Mouse (Mus musculus) midbrain, embryonic 11.5 days (tissue): Measurements from ENCODE around the gene Vmn1r233. TPM values are rescaled to one million over a fixed set of nuclear protein-coding genes. Genes with fewer than 3 reads are reported as not detected.

Source experiments
- ATAC-seq: fragments of 200-750 bp; cut with Nextera tagmentation; 2 replicates; pipeline ENCODE4 v1.8.0; 2017; ENCODE audit warnings: moderate TSS enrichment, moderate library complexity; ENCODE audit not compliant: low FRiP score
- DNase-seq: peaks from one replicate; pipeline ENCODE4 v3.0.0; 2015; ENCODE audit warnings: low spot score; ENCODE audit errors: missing footprints
- H3K27ac ChIP-seq: fragments of 300-500 bp; sonication (generic); 2 replicates; pipeline ENCODE4 v1.5.1; 2014; ENCODE audit warnings: low read depth, low read length
- H3K27me3 ChIP-seq: fragments of 300-500 bp; sonication (generic); 2 replicates; pipeline ENCODE4 v1.6.1; 2014; ENCODE audit warnings: mild to moderate bottlenecking, low read length, moderate library complexity, mixed read lengths; ENCODE audit not compliant: control insufficient read depth, insufficient read depth
- H3K36me3 ChIP-seq: fragments of 300-500 bp; sonication (generic); 2 replicates; pipeline ENCODE4 v1.6.1; 2014; ENCODE audit warnings: mild to moderate bottlenecking, low read length, moderate library complexity, mixed read lengths; ENCODE audit not compliant: control insufficient read depth, insufficient read depth
- H3K4me1 ChIP-seq: fragments of 300-500 bp; sonication (generic); 2 replicates; pipeline ENCODE4 v1.6.1; 2014; ENCODE audit warnings: low read length; ENCODE audit not compliant: control insufficient read depth, insufficient read depth
- H3K4me2 ChIP-seq: fragments of 300-500 bp; sonication (generic); 2 replicates; pipeline ENCODE4 v1.6.1; 2014; ENCODE audit warnings: mild to moderate bottlenecking, moderate library complexity
- H3K4me3 ChIP-seq: fragments of 300-500 bp; sonication (generic); 2 replicates; pipeline ENCODE4 v1.5.1; 2014; ENCODE audit warnings: low read depth, low read length
- H3K9ac ChIP-seq: fragments of 300-500 bp; sonication (generic); 2 replicates; pipeline ENCODE4 v1.6.1; 2014; ENCODE audit warnings: low read length
- H3K9me3 ChIP-seq: fragments of 300-500 bp; sonication (generic); 2 replicates; pipeline ENCODE4 v1.6.1; 2016; ENCODE audit warnings: low read length; ENCODE audit not compliant: control insufficient read depth
- WGBS: fragments of 180-500 bp; shearing (Covaris S2); extraction: QIAGEN DNeasy Blood & Tissue Kit; methylation state at CpG from one replicate; pipeline ENCODE4 v1.1.7; 2014; 5-methylcytosine and 5-hydroxymethylcytosine counted together
- polyA plus RNA-seq: library from polyadenylated mRNA; unstranded; fragments of >200 nt; fragmentation: Nextera tagmentation; extraction: Ambion mirVana; gene quantifications from 2 replicates; pipeline ENCODE4 v1.2.1, GENCODE M21; 2014

The Vmn1r233 gene
- polyA plus RNA-seq, result not detected in 2 replicates

GRCm38 (mm10) chr17:20996364-20996763 lies at the start of gene Vmn1r233:
Vmn1r233 (minus strand) TSS chr17:20996464.
- ATAC-seq, result no peak

GRCm38 (mm10) chr17:21018410-21019080 lies 22.3 kb upstream of the Vmn1r233 start:
- H3K9me3 ChIP-seq, result no peaks in the 10 kb centered on the region
- H3K9ac ChIP-seq, result no peak overlapping the region
- DNase-seq (no peak), ATAC-seq (no peak)
- peaks cover 21% of the 10 kb centered on the region for H3K36me3 ChIP-seq
- no peaks in the 10 kb centered on the region for H3K4me1 ChIP-seq
- no peak overlapping the region for H3K27ac ChIP-seq
- no peaks in the 10 kb centered on the region for H3K27me3 ChIP-seq
- H3K4me2 ChIP-seq, result no peak overlapping the region
- H3K4me3 ChIP-seq, result no peak overlapping the region
- WGBS, result 83% methylated on average over 1 of the region's 1 CpGs

More at GRCm38 (mm10) chr17:20996364-20996763, at the start of gene Vmn1r233:
- Histone ChIP-seq H3K27me3 (no peaks in the 10 kb centered on the region), H3K4me1 (no peaks in the 10 kb centered on the region), H3K4me3 (no peak within 1 kb of the TSS), H3K9ac (no peak within 1 kb of the TSS), H3K9me3 (no peaks in the 10 kb centered on the region), H3K27ac (no peak within 1 kb of the TSS), H3K4me2 (no peak within 1 kb of the TSS), H3K36me3 (no peaks in the 10 kb centered on the region)
- DNase-seq, result no peak

GRCm38 (mm10) chr17:21009726-21010125 lies 13.5 kb upstream of the Vmn1r233 start:
- DNase-seq (no peak), ATAC-seq (no peak)
- Histone ChIP-seq H3K4me1 (peaks cover 8% of the 10 kb centered on the region), H3K27ac (no peak overlapping the region), H3K9me3 (no peaks in the 10 kb centered on the region), H3K4me3 (peak overlapping the region; percentile 84), H3K4me2 (peak overlapping the region; percentile 85), H3K36me3 (peaks cover 11% of the 10 kb centered on the region; the same call in 1 of the 2 replicates), H3K9ac (peak overlapping the region; percentile 71), H3K27me3 (no peaks in the 10 kb centered on the region)
- 48% methylated on average over 1 of the region's 1 CpGs for WGBS

- Histone ChIP-seq H3K27ac (peak within 1 kb of the TSS; percentile 33; the same call in 1 of the 2 replicates), H3K9me3 (no peaks in the 10 kb centered on the region), H3K9ac (peak within 1 kb of the TSS; percentile 71), H3K4me3 (peak within 1 kb of the TSS; percentile 84), H3K27me3 (no peaks in the 10 kb centered on the region), H3K36me3 (peaks cover 11% of the 10 kb centered on the region; the same call in 1 of the 2 replicates), H3K4me2 (peak within 1 kb of the TSS; percentile 85), H3K4me1 (peaks cover 8% of the 10 kb centered on the region)
- ATAC-seq, result peak; percentile 98
- DNase-seq, result peak; percentile 99
- 5% methylated on average over 36 of the region's 36 CpGs for WGBS
Observed at GRCm38 (mm10) chr17:21008382-21009331, 12.4 kb upstream of the Vmn1r233 start, which contains the start of gene Zfp160. Zfp160 (plus strand) TSS chr17:21008903.

- DNase-seq, result no peak
- no peaks in the 10 kb centered on the region for H3K27me3 ChIP-seq
- no peaks in the 10 kb centered on the region for H3K36me3 ChIP-seq
- no peak for ATAC-seq
- H3K9me3 ChIP-seq, result no peaks in the 10 kb centered on the region
- H3K4me2 ChIP-seq, result no peak overlapping the region
- no peaks in the 10 kb centered on the region for H3K4me1 ChIP-seq
- WGBS, result 67% methylated on average over 2 of the region's 2 CpGs
- H3K9ac ChIP-seq, result no peak overlapping the region
- no peak overlapping the region for H3K4me3 ChIP-seq
- no peak overlapping the region for H3K27ac ChIP-seq
Observed at GRCm38 (mm10) chr17:20993716-20994115, 2.5 kb downstream of the Vmn1r233 start.

- Histone ChIP-seq H3K27ac (no peak overlapping the region), H3K9ac (no peak overlapping the region), H3K27me3 (no peaks in the 10 kb centered on the region), H3K4me2 (no peak overlapping the region), H3K4me3 (no peak overlapping the region), H3K9me3 (no peaks in the 10 kb centered on the region), H3K4me1 (no peaks in the 10 kb centered on the region), H3K36me3 (peaks cover 34% of the 10 kb centered on the region)
- DNase-seq (peak; percentile 51), ATAC-seq (no peak)
Observed at GRCm38 (mm10) chr17:20966681-20967080, 29.6 kb downstream of the Vmn1r233 start.

- H3K4me1 ChIP-seq, result no peaks in the 10 kb centered on the region
- H3K9me3 ChIP-seq, result no peaks in the 10 kb centered on the region
- ATAC-seq, result peak; percentile 39; the same call in 1 of the 2 replicates
- DNase-seq, result no peak
- WGBS, result 98% methylated on average over 4 of the region's 4 CpGs
- no peak overlapping the region for H3K9ac ChIP-seq
- H3K27me3 ChIP-seq, result no peaks in the 10 kb centered on the region
- H3K4me2 ChIP-seq, result no peak overlapping the region
- H3K36me3 ChIP-seq, result peaks cover 45% of the 10 kb centered on the region
- no peak overlapping the region for H3K27ac ChIP-seq
- H3K4me3 ChIP-seq, result no peak overlapping the region
Observed at GRCm38 (mm10) chr17:20965421-20965820, 30.8 kb downstream of the Vmn1r233 start.

- ATAC-seq, result no peak
- Histone ChIP-seq H3K36me3 (peaks cover 72% of the 10 kb centered on the region), H3K4me3 (no peak overlapping the region), H3K4me2 (no peak overlapping the region), H3K9me3 (no peaks in the 10 kb centered on the region), H3K9ac (no peak overlapping the region), H3K27ac (no peak overlapping the region), H3K27me3 (no peaks in the 10 kb centered on the region), H3K4me1 (no peaks in the 10 kb centered on the region)
- peak; percentile 81 for DNase-seq
- 93% methylated on average over 5 of the region's 5 CpGs for WGBS
Observed at GRCm38 (mm10) chr17:20960386-20960785, 35.9 kb downstream of the Vmn1r233 start.

- H3K4me1 ChIP-seq, result peaks cover 19% of the 10 kb centered on the region
- H3K9me3 ChIP-seq, result no peaks in the 10 kb centered on the region
- H3K4me2 ChIP-seq, result peak overlapping the region; percentile 78
- peak overlapping the region; percentile 91; the same call in 1 of the 2 replicates for H3K9ac ChIP-seq
- DNase-seq, result peak; percentile 78
- ATAC-seq, result no peak
- H3K27ac ChIP-seq, result no peak overlapping the region
- H3K27me3 ChIP-seq, result no peaks in the 10 kb centered on the region
- H3K4me3 ChIP-seq, result peak overlapping the region; percentile 78
- H3K36me3 ChIP-seq, result peaks cover 3% of the 10 kb centered on the region; the same call in 1 of the 2 replicates
Observed at GRCm38 (mm10) chr17:20946636-20947035, 49.6 kb downstream of the Vmn1r233 start.
